Mouse (Mus musculus) intestine, postnatal 0 days (tissue): ENCODE data around the gene Dgke. TPM values are rescaled to one million over a fixed set of nuclear protein-coding genes. Genes with fewer than 3 reads are reported as not detected.
A peak's percentile ranks its signal among the peaks of the same experiment; 100 is the strongest.

Source experiments
- ATAC-seq: fragments of 200-750 bp; cut with Nextera tagmentation; 2 replicates; pipeline ENCODE4 v1.8.0; 2017; ENCODE audit warnings: mild to moderate bottlenecking, moderate TSS enrichment, moderate library complexity
- H3K27ac ChIP-seq: fragments of 300-500 bp; sonication (generic); 2 replicates; pipeline ENCODE4 v1.5.1; 2014; ENCODE audit warnings: mild to moderate bottlenecking, low read depth, low read length, moderate library complexity
- H3K27me3 ChIP-seq: fragments of 300-500 bp; sonication (generic); replicated peaks from 2 replicates; pipeline ENCODE4 v1.6.1; 2014; ENCODE audit warnings: low read length, mixed read lengths; ENCODE audit not compliant: control insufficient read depth, insufficient read depth
- H3K36me3 ChIP-seq: fragments of 300-500 bp; sonication (generic); 2 replicates; pipeline ENCODE4 v1.6.1; 2014; ENCODE audit warnings: mild to moderate bottlenecking, moderate library complexity; ENCODE audit not compliant: control insufficient read depth, insufficient read depth
- H3K4me1 ChIP-seq: fragments of 300-500 bp; sonication (generic); replicated peaks from 2 replicates; pipeline ENCODE4 v1.6.1; 2014; ENCODE audit warnings: antibody characterized with exemption, low read length, mixed read lengths; ENCODE audit not compliant: control insufficient read depth, insufficient read depth
- H3K4me2 ChIP-seq: fragments of 300-500 bp; sonication (generic); replicated peaks from 2 replicates; pipeline ENCODE4 v1.6.1; 2014; ENCODE audit warnings: low read depth, mild to moderate bottlenecking, moderate library complexity
- H3K4me3 ChIP-seq: fragments of 300-500 bp; sonication (generic); 2 replicates; pipeline ENCODE4 v1.5.1; 2014; ENCODE audit warnings: low read depth, low read length
- H3K9ac ChIP-seq: fragments of 300-500 bp; sonication (generic); 2 replicates; pipeline ENCODE4 v1.6.1; 2014; ENCODE audit warnings: mild to moderate bottlenecking, low read depth, low read length
- H3K9me3 ChIP-seq: fragments of 300-500 bp; sonication (generic); 2 replicates; pipeline ENCODE4 v1.6.1; 2016; ENCODE audit warnings: mixed run types; ENCODE audit not compliant: control insufficient read depth
- CTCF ChIP-seq: sonication (generic); IDR thresholded peaks from 2 replicates; pipeline ENCODE4 v1.5.1; 2016; ENCODE audit warnings: low read depth, mild to moderate bottlenecking, control low read depth, antibody characterized with exemption, moderate library complexity
- WGBS: fragments of 180-500 bp; shearing (Covaris S2); extraction: QIAGEN DNeasy Blood & Tissue Kit; methylation state at CpG from one replicate; pipeline ENCODE4 v1.1.7; 2014; 5-methylcytosine and 5-hydroxymethylcytosine counted together
- polyA plus RNA-seq: library from polyadenylated mRNA; unstranded; fragments of >200 nt; fragmentation: Nextera tagmentation; extraction: Ambion mirVana; gene quantifications from 2 replicates; pipeline ENCODE4 v1.2.1, GENCODE M21; 2015

The Dgke gene
- polyA plus RNA-seq, 1 experiment from 2014 or later: 1.7 TPM

DNA sequence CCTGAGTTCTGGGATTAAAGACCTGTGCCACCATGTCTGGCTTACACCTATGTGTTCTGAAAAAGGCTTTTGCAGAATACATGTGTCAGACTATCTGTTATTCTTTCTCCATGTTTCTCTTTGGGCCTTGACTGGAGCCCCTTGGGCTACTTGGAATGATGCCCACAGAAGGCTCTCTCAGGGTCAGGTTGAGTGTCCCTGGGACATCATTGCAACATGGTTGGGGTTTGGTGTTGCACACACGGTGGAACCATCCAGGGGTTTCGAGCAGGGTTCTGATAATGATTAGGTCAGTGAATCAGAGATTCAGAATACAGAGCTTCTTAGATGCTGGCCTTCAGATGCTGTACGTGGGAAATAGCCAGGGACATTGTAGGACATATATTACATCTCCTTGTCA, 11.7 kb upstream of the Dgke start:
- 92% methylated on average over 3 of the region's 3 CpGs for WGBS
- Histone ChIP-seq H3K9me3 (no peaks in the 10 kb centered on the region), H3K4me3 (no peak overlapping the region), H3K27ac (no peak overlapping the region), H3K4me2 (no peak overlapping the region), H3K27me3 (no peaks in the 10 kb centered on the region), H3K36me3 (no peaks in the 10 kb centered on the region), H3K4me1 (no peaks in the 10 kb centered on the region), H3K9ac (no peak overlapping the region)
- ATAC-seq: no peak
- no peak for TF ChIP-seq CTCF

GRCm38 (mm10) chr11:89077601-89078000, 11.0 kb upstream of the Dgke start:
- 77% methylated on average over 8 of the region's 8 CpGs for WGBS
- Histone ChIP-seq H3K27ac (no peak overlapping the region), H3K9me3 (no peaks in the 10 kb centered on the region), H3K4me1 (no peaks in the 10 kb centered on the region), H3K36me3 (no peaks in the 10 kb centered on the region), H3K4me3 (no peak overlapping the region), H3K27me3 (no peaks in the 10 kb centered on the region), H3K9ac (no peak overlapping the region), H3K4me2 (no peak overlapping the region)
- no peak for ATAC-seq
- TF ChIP-seq CTCF: no peak

- Histone ChIP-seq H3K9me3 (no peaks in the 10 kb centered on the region), H3K4me3 (no peak overlapping the region), H3K9ac (no peak overlapping the region), H3K27me3 (no peaks in the 10 kb centered on the region), H3K4me1 (no peaks in the 10 kb centered on the region), H3K27ac (no peak overlapping the region), H3K36me3 (no peaks in the 10 kb centered on the region), H3K4me2 (no peak overlapping the region)
- 0 out of 2 replicates have a peak, but pooled peaks have one; percentile 9 for TF ChIP-seq CTCF
- 53% methylated on average over 4 of the region's 4 CpGs for WGBS
- ATAC-seq: no peak
These were observed 9.7 kb upstream of the Dgke start for GRCm38 (mm10) chr11:89076370-89076821.

DNA sequence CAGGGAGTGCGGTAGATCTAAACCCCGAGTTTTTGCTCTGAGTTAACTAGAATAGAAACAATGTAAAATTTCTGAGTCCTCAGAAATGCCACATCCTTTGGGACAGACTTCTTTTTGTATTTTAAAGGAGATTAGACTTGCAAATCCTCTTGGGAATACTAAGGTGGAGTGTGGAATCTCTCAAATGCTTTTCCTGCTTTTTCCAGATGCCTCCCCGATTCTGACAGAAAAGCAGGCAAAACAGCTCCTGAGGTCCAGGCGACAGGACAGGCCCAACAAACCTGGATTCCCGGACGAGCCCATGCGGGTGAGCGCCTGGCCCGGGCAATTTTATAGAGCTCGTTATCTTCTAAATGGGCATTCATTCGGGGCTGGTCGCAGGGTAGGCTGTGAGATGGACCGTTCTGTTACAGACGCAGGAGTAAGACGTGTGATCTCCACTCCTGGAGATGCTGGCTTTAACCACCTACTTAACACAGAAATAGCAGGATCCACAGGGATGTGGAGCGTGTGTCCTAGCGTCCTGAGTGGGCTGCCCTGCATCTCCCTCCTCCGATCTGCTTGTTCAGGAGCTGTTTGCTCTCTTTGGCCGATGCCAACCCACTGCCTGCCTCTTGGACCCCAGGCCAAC, 8.2 kb upstream of the Dgke start:
- no peak overlapping the region for H3K4me2 ChIP-seq
- H3K9ac ChIP-seq: no peak overlapping the region
- H3K4me3 ChIP-seq: no peak overlapping the region
- WGBS: 67% methylated on average over 19 of the region's 19 CpGs
- H3K27me3 ChIP-seq: no peaks in the 10 kb centered on the region
- no peak overlapping the region for H3K27ac ChIP-seq
- no peaks in the 10 kb centered on the region for H3K4me1 ChIP-seq
- ATAC-seq: no peak
- no peaks in the 10 kb centered on the region for H3K36me3 ChIP-seq
- no peaks in the 10 kb centered on the region for H3K9me3 ChIP-seq
- TF ChIP-seq CTCF: no peak

DNA sequence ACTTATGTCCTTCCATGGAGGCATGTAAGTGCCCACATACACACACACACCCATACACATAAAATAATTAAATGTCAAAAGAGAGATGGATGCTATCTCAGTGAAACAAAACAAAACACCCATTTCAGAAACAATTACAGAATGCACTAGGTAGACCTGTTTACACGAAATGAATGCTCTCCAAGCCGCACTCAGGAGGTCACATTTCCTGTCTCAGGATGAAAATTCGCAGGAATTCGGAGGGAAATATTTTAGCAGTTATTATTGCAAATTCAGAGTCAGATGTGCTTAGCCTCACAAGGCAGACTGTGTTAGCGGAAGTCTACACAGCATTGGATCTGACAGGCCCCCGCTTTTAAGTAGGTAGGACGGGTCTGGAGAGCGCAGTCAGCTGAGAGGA, 6.9 kb upstream of the Dgke start, which contains the start of gene Gm525:
Gm525 (plus strand) TSS at position 301 of the 400 bp plus-strand sequence.
- no peak for ATAC-seq
- TF ChIP-seq CTCF: no peak
- Histone ChIP-seq H3K27ac (no peak within 1 kb of the TSS), H3K9ac (no peak within 1 kb of the TSS), H3K4me3 (no peak within 1 kb of the TSS), H3K4me2 (no peak within 1 kb of the TSS), H3K36me3 (no peaks in the 10 kb centered on the region), H3K9me3 (no peaks in the 10 kb centered on the region), H3K27me3 (no peaks in the 10 kb centered on the region), H3K4me1 (no peaks in the 10 kb centered on the region)
- WGBS: 72% methylated on average over 8 of the region's 8 CpGs

DNA sequence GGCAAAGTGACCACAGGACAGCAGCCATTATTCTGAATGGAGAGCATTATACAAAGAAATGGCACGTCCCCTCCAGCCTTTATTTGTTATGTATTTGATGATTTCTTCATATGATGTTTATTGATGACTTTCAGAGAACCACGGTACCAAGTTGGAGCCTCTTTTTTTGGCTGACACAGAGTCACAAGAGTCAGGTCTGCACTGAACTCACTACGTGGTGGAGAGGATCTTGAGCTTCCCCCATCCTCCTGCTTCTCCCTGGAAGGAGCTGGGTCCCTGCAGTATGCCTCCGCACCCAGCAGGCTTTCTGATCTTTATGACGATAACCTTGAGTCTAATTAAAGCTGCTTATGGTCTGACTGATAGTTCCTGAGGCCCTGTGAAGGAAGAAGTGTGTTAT, 4.9 kb upstream of the Dgke start:
- TF ChIP-seq CTCF: no peak
- WGBS: 64% methylated on average over 5 of the region's 5 CpGs

GRCm38 (mm10) chr11:89069303-89069702, 2.7 kb upstream of the Dgke start:
- WGBS: 17% methylated on average over 6 of the region's 6 CpGs
- Histone ChIP-seq H3K9me3 (no peaks in the 10 kb centered on the region), H3K4me3 (no peak overlapping the region), H3K27ac (no peak overlapping the region), H3K27me3 (no peaks in the 10 kb centered on the region), H3K9ac (no peak overlapping the region), H3K4me1 (no peaks in the 10 kb centered on the region), H3K36me3 (no peaks in the 10 kb centered on the region), H3K4me2 (no peak overlapping the region)
- peak; percentile 84 for TF ChIP-seq CTCF
- ATAC-seq: no peak

More for the DNA sequence above, 4.9 kb upstream of the Dgke start:
- no peak overlapping the region for H3K4me3 ChIP-seq
- H3K27me3 ChIP-seq: no peaks in the 10 kb centered on the region
- H3K4me1 ChIP-seq: no peaks in the 10 kb centered on the region
- no peak overlapping the region for H3K27ac ChIP-seq
- H3K9ac ChIP-seq: no peak overlapping the region
- no peak overlapping the region for H3K4me2 ChIP-seq
- H3K36me3 ChIP-seq: no peaks in the 10 kb centered on the region
- ATAC-seq: no peak
- H3K9me3 ChIP-seq: no peaks in the 10 kb centered on the region
